Mouse (Mus musculus): ENCODE data around the gene Ralgds. TPM values are rescaled to one million over a fixed set of nuclear protein-coding genes. Genes with fewer than 3 reads are reported as not detected.

Gene Ralgds
- total and polyA plus RNA-seq, 3 experiments: 4.1 to 11.4 (median 6.6) TPM

GRCm38 (mm10) chr2:28525943-28526876 lies 13.3 kb downstream of the Ralgds start (continued):
- TF ChIP-seq ZKSCAN1 (IDR thresholded peaks at IDR 0.05; ENCODE audit: borderline replicate concordance, low read depth, low read length) (no peak), ELF1 (IDR thresholded peaks at IDR 0.05; ENCODE audit: low read depth, low read length) (peak; percentile 67), SMC3 (IDR thresholded peaks at IDR 0.05; ENCODE audit: low read depth, low read length) (peak; percentile 81), JUN (IDR thresholded peaks at IDR 0.05; ENCODE audit: insufficient read depth, low read depth, low read length) (no peak), UBTF (IDR thresholded peaks at IDR 0.05; ENCODE audit: low read depth, low read length) (no peak), MEF2A (IDR thresholded peaks at IDR 0.05; ENCODE audit: borderline replicate concordance, low read depth, low read length) (peak; percentile 67; the same call in 1 of the 2 replicates), TBP (conservative IDR thresholded peaks at IDR 0.05; ENCODE audit: low read depth, low read length) (no peak), CTCF (conservative IDR thresholded peaks at IDR 0.05 in 1 of 2, IDR thresholded peaks at IDR 0.05 in 1 of 2; ENCODE audit: low read depth in 2 of 2, low read length in 2 of 2) (peak in 1 of 2 experiments; percentile 80; a peak in 2 of 4 replicates), CHD2 (IDR thresholded peaks at IDR 0.05; ENCODE audit: low read length) (peak; percentile 36; the same call in 1 of the 2 replicates), MYC (IDR thresholded peaks at IDR 0.05; ENCODE audit: low read depth, low read length) (0 out of 2 replicates have a peak, but pooled peaks have one; percentile 47), MAFK (IDR thresholded peaks at IDR 0.05; ENCODE audit: insufficient replicate concordance, low read length) (0 out of 2 replicates have a peak, but pooled peaks have one; percentile 16), POLR2AphosphoS2 (IDR thresholded peaks at IDR 0.05; ENCODE audit: low read depth, low read length) (no peak), MXI1 (IDR thresholded peaks at IDR 0.05; ENCODE audit: low read depth, low read length) (peak; percentile 15; the same call in 1 of the 2 replicates), MAX (IDR thresholded peaks at IDR 0.05; ENCODE audit: low read length) (no peak), MAZ (IDR thresholded peaks at IDR 0.05; ENCODE audit: low read depth, low read length) (peak; percentile 89), HCFC1 (IDR thresholded peaks at IDR 0.05; ENCODE audit: low read depth, low read length) (peak; percentile 42), GABPA (IDR thresholded peaks at IDR 0.05; ENCODE audit: insufficient replicate concordance, low read depth, low read length) (no peak)

- Histone ChIP-seq H3K79me2 (replicated peaks; ENCODE audit: control insufficient read depth, extremely low read depth, insufficient read depth, poor library complexity, severe bottlenecking) (no peaks in the 10 kb centered on the region), H3K27me3 (replicated peaks) (no peaks in the 10 kb centered on the region), H3K4me1 (ENCODE audit: control insufficient read depth in 1 of 2, insufficient read depth in 2 of 2) (peaks cover 35 to 85% of the 10 kb centered on the region in 2 experiments), H3K9ac (ENCODE audit: insufficient read depth, low read depth) (no peak overlapping the region), H3K4me2 (ENCODE audit: insufficient read depth, low read depth, poor library complexity, severe bottlenecking) (no peak overlapping the region), H3K9me3 (replicated peaks; ENCODE audit: low read length) (no peaks in the 10 kb centered on the region), H3K36me3 (replicated peaks in 1 of 2; ENCODE audit: control insufficient read depth in 1 of 2, insufficient read depth in 1 of 2, low read length in 1 of 2) (peaks cover 0 to 2% of the 10 kb centered on the region in 2 experiments), H3K27ac (ENCODE audit: insufficient read depth, low read depth) (no peak overlapping the region), H3K4me3 (replicated peaks in 1 of 3; ENCODE audit: low read depth in 2 of 3, low read length in 2 of 3, poor library complexity in 1 of 3) (no peak overlapping the region)
- TF ChIP-seq SIN3A (IDR thresholded peaks at IDR 0.05; ENCODE audit: low read length) (no peak), NELFE (IDR thresholded peaks at IDR 0.05; ENCODE audit: low read depth, low read length) (no peak), ZNF384 (IDR thresholded peaks at IDR 0.05; ENCODE audit: low read depth, low read length) (no peak), TBP (conservative IDR thresholded peaks at IDR 0.05; ENCODE audit: low read depth, low read length) (no peak), USF1 (IDR thresholded peaks at IDR 0.05; ENCODE audit: low read depth, low read length) (no peak), PAX5 (IDR thresholded peaks at IDR 0.05; ENCODE audit: low read length) (no peak), CHD1 (IDR thresholded peaks at IDR 0.05; ENCODE audit: low read depth, low read length) (no peak), MEF2A (IDR thresholded peaks at IDR 0.05; ENCODE audit: borderline replicate concordance, low read depth, low read length) (no peak), JUND (conservative IDR thresholded peaks at IDR 0.05; ENCODE audit: low read depth, low read length) (no peak), ZMIZ1 (IDR thresholded peaks at IDR 0.05; ENCODE audit: low read depth, low read length) (no peak), UBTF (IDR thresholded peaks at IDR 0.05; ENCODE audit: low read depth, low read length) (no peak), USF2 (conservative IDR thresholded peaks at IDR 0.05; ENCODE audit: low read depth, low read length) (no peak), HCFC1 (IDR thresholded peaks at IDR 0.05; ENCODE audit: low read depth, low read length) (no peak), POLR2A (IDR thresholded peaks at IDR 0.05; ENCODE audit: low read depth, low read length) (no peak), SMC3 (IDR thresholded peaks at IDR 0.05; ENCODE audit: low read depth, low read length) (no peak), EP300 (IDR thresholded peaks at IDR 0.05; ENCODE audit: low read length) (no peak)
- no peak for DNase-seq (ENCODE audit: extremely low read depth)
- in situ Hi-C loops (cut with MboI; ENCODE audit: low pct_ligation_motif_present, low pct_unique_long_range_greater_than_20kb, low sequenced_read_pairs): no loop called here
- dilution Hi-C loops (cut with MboI; ENCODE audit: extremely low pct_ligation_motif_present, extremely low pct_unique_long_range_greater_than_20kb, low sequenced_read_pairs): no loop called here
Observed at GRCm38 (mm10) chr2:28527436-28528353, 14.8 kb downstream of the Ralgds start.

All from CH12.LX (cell line).